Mouse (Mus musculus): ENCODE results near the gene Gnb1.

The Gnb1 gene

GRCm38 (mm10) chr4:155578336-155579125 lies 87.4 kb downstream of the Gnb1 start:
- 75% methylated on average over 7 of the region's 7 CpGs for WGBS

- WGBS = 18% methylated on average over 1 of the region's 1 CpGs
Observed at GRCm38 (mm10) chr4:155580420-155580819, 89.3 kb downstream of the Gnb1 start.

- WGBS = 92% methylated on average over 6 of the region's 6 CpGs
Observed at GRCm38 (mm10) chr4:155582279-155582905, 91.2 kb downstream of the Gnb1 start.

GRCm38 (mm10) chr4:155589356-155589755 lies 98.2 kb downstream of the Gnb1 start:
- WGBS = 83% methylated on average over 5 of the region's 5 CpGs

GRCm38 (mm10) chr4:155591012-155591719 lies 100.0 kb downstream of the Gnb1 start:
- 87% methylated on average over 7 of the region's 7 CpGs for WGBS

GRCm38 (mm10) chr4:155593780-155594179 lies 102.6 kb downstream of the Gnb1 start:
- WGBS = 57% methylated on average over 1 of the region's 1 CpGs

- 90% methylated on average over 3 of the region's 3 CpGs for WGBS
Observed at GRCm38 (mm10) chr4:155595777-155596176, 104.6 kb downstream of the Gnb1 start.

- WGBS = 82% methylated on average over 5 of the region's 5 CpGs
Observed at GRCm38 (mm10) chr4:155596606-155597005, 105.4 kb downstream of the Gnb1 start.

- WGBS = 25% methylated on average over 18 of the region's 20 CpGs
Observed at GRCm38 (mm10) chr4:155598536-155598935, 107.4 kb downstream of the Gnb1 start.

- 54% methylated on average over 11 of the region's 11 CpGs for WGBS
Observed at GRCm38 (mm10) chr4:155599901-155600825, 109.0 kb downstream of the Gnb1 start.

GRCm38 (mm10) chr4:155601091-155601996 lies 110.2 kb downstream of the Gnb1 start, which contains the start of gene Slc35e2:
Gene Slc35e2, plus strand, starts transcription at chr4:155601416.
- under 1% methylated on average over 56 of the region's 65 CpGs for WGBS

- WGBS = under 1% methylated on average over 31 of the region's 31 CpGs
Observed at GRCm38 (mm10) chr4:155601997-155602456, 110.9 kb downstream of the Gnb1 start.

- whole genome bisulfite sequencing = 80% methylated on average over 1 of the region's 1 CpGs
Observed at GRCm38 (mm10) chr4:155602753-155603152, 111.6 kb downstream of the Gnb1 start.

- WGBS = 96% methylated on average over 6 of the region's 6 CpGs
Observed at GRCm38 (mm10) chr4:155603801-155604200, 112.6 kb downstream of the Gnb1 start.

- 87% methylated on average over 4 of the region's 4 CpGs for WGBS
Observed at GRCm38 (mm10) chr4:155605132-155605531, 114.0 kb downstream of the Gnb1 start.

- 47% methylated on average over 2 of the region's 2 CpGs for WGBS
Observed at GRCm38 (mm10) chr4:155606825-155607224, 115.7 kb downstream of the Gnb1 start.

Data from cerebral cortex, adult 2 months (tissue).